Mouse (Mus musculus) limb, embryonic 11.5 days (tissue): ENCODE results near the gene Angel2. TPM values are rescaled to one million over a fixed set of nuclear protein-coding genes. Genes with fewer than 3 reads are reported as not detected.

Source experiments
- polyA plus RNA-seq: library from polyadenylated mRNA; unstranded; fragments of >200 nt; fragmentation: Nextera tagmentation; extraction: Ambion mirVana; gene quantifications from 2 replicates; pipeline ENCODE4 v1.2.1, GENCODE M21; 2014

Angel2 gene
- polyA plus RNA-seq, 1 experiment from 2014 or later: 56.7 TPM

Other genes with a start within 250 kb of the Angel2 start
- 15.4 and 17.1 TPM in 2 replicates for gene Rps6kc1, start 13.3 kb upstream of the Angel2 start, polyA plus RNA-seq
- 76.6 and 77.7 TPM in 2 replicates for gene Vash2, start 54.2 kb downstream of the Angel2 start, polyA plus RNA-seq
- gene Flvcr1, start 101.0 kb downstream of the Angel2 start, polyA plus RNA-seq: 7.5 and 8.9 TPM in 2 replicates
- gene Spata45, start 111.5 kb downstream of the Angel2 start, polyA plus RNA-seq: not detected in 2 replicates
- gene Tatdn3, start 137.8 kb downstream of the Angel2 start, polyA plus RNA-seq: 12.4 and 13.7 TPM in 2 replicates
- gene Nsl1, start 137.9 kb downstream of the Angel2 start, polyA plus RNA-seq: 28.6 and 35.5 TPM in 2 replicates
- 9.4 and 9.7 TPM in 2 replicates for gene Batf3, start 172.7 kb downstream of the Angel2 start, polyA plus RNA-seq
- not detected in 2 replicates for gene Fam71a, start 239.7 kb downstream of the Angel2 start, polyA plus RNA-seq